8 mouse cellular contexts compared by ENCODE assay signal in the genomic region with DNA sequence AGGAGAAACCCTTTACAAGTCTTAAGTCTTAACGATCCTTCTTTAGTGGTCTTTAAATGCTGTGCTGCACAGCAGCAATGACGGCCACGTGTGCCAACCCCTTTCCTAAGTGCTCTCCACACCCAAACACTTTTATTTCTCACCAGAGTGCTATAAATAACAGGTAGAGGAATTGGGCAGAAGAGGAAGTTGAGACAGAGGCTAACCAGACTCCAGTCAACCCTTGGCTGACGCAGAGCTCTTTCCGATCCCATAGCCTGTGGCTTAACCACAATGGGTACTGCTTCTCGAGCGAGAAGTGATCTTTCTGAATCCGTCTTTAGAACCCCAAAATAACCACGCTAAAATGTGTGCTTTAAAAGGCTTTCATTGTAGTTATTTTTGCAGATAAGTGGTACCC.
DNase-seq lines count a peak whose midpoint lies in the region; ATAC-seq and TF ChIP-seq lines count a peak whose summit lies in the region.
"Had no signal": no experiment of that assay in that cellular context is flagged by ENCODE, and none has a peak within 500 bp of the region (broad histone marks: within the 10 kb centered on the region; RNA-seq: fewer than 3 reads in every experiment).

No protein-coding gene starts in this region.

- H3K4me2 ChIP-seq in limb, embryonic 15.5 days, result 0 out of 2 replicates have a peak overlapping the region, but pooled peaks have one; percentile 0

- no peaks in the 10 kb centered on the region for H3K9me3 ChIP-seq in limb, embryonic 15.5 days
- no peaks in the 10 kb centered on the region for H3K9me3 ChIP-seq in forebrain, embryonic 10.5 days

- no peak overlapping the region for H3K9ac ChIP-seq in limb, embryonic 15.5 days
- H3K9ac ChIP-seq: liver, embryonic 14.5 days had no signal

- DNase-seq in lung, adult 18-20 months, result peak; percentile 13 to 15
- DNase-seq in lung, adult 2 months, result no peak
- peak; percentile 36 for DNase-seq in brain, adult 2 months (ENCODE audit: low read depth, low spot score)
- no peak for DNase-seq in right cerebral cortex, adult 2 months (ENCODE audit: low spot score in 2 of 2)
- DNase-seq in forebrain, embryonic 10.5 days (ENCODE audit: extremely low spot score, low spot score), result no peak

- ATAC-seq in CD4-positive, CD25-positive, alpha-beta regulatory T cell, adult 4 months, result peak; percentile 81
- ATAC-seq in limb, embryonic 15.5 days (ENCODE audit: insufficient number of reproducible peaks, low FRiP score, low TSS enrichment, low read depth), result no peak

- no peak overlapping the region for H3K4me3 ChIP-seq in lung, adult 2 months (replicated peaks; ENCODE audit: extremely low read depth, low read depth, low read length)
- H3K4me3 ChIP-seq in limb, embryonic 15.5 days, result no peak overlapping the region
- no peak overlapping the region for H3K4me3 ChIP-seq in forebrain, embryonic 10.5 days

- H3K36me3 ChIP-seq in limb, embryonic 15.5 days, result no peaks in the 10 kb centered on the region
- no peaks in the 10 kb centered on the region for H3K36me3 ChIP-seq in forebrain, embryonic 10.5 days (replicated peaks)

- TF ChIP-seq CTCF in lung, adult 2 months (IDR thresholded peaks at IDR 0.05; ENCODE audit: insufficient read depth, low read length), result no peak

- no peak overlapping the region for H3K27ac ChIP-seq in limb, embryonic 15.5 days
- H3K27ac ChIP-seq in forebrain, embryonic 10.5 days, result no peak overlapping the region
- H3K27ac ChIP-seq: liver, embryonic 14.5 days had no signal

- H3K27me3 ChIP-seq in limb, embryonic 15.5 days, result no peaks in the 10 kb centered on the region
- no peaks in the 10 kb centered on the region for H3K27me3 ChIP-seq in forebrain, embryonic 10.5 days (ENCODE audit: poor library complexity, severe bottlenecking)

- 49% methylated on average over 9 of the region's 9 CpGs for WGBS in lung, adult 2 months
- WGBS in limb, embryonic 15.5 days, result 35% methylated on average over 9 of the region's 9 CpGs
- 88% methylated on average over 9 of the region's 9 CpGs for WGBS in forebrain, embryonic 10.5 days

- no peaks in the 10 kb centered on the region; the same call in 1 of the 2 replicates for H3K4me1 ChIP-seq in lung, adult 2 months (ENCODE audit: control insufficient read depth, insufficient read depth, low read length)
- H3K4me1 ChIP-seq in limb, embryonic 15.5 days, result peaks cover 10% of the 10 kb centered on the region
- H3K4me1 ChIP-seq in forebrain, embryonic 10.5 days, result peaks cover 13% of the 10 kb centered on the region

- no peak for TF ChIP-seq POLR2A in lung, adult 2 months (IDR thresholded peaks at IDR 0.05; ENCODE audit: borderline replicate concordance, extremely low read depth, low read depth, low read length)

Comparison
In these comparisons a context has a peak if more than half of its experiments do, and no peak if none do; other contexts are left out.
1. DNase-seq: peak in lung, adult 18-20 months (2 of 2) and brain, adult 2 months (single experiment); none in lung, adult 2 months (single experiment), right cerebral cortex, adult 2 months (0 of 2) and forebrain, embryonic 10.5 days (single experiment).